In the genomic region with DNA sequence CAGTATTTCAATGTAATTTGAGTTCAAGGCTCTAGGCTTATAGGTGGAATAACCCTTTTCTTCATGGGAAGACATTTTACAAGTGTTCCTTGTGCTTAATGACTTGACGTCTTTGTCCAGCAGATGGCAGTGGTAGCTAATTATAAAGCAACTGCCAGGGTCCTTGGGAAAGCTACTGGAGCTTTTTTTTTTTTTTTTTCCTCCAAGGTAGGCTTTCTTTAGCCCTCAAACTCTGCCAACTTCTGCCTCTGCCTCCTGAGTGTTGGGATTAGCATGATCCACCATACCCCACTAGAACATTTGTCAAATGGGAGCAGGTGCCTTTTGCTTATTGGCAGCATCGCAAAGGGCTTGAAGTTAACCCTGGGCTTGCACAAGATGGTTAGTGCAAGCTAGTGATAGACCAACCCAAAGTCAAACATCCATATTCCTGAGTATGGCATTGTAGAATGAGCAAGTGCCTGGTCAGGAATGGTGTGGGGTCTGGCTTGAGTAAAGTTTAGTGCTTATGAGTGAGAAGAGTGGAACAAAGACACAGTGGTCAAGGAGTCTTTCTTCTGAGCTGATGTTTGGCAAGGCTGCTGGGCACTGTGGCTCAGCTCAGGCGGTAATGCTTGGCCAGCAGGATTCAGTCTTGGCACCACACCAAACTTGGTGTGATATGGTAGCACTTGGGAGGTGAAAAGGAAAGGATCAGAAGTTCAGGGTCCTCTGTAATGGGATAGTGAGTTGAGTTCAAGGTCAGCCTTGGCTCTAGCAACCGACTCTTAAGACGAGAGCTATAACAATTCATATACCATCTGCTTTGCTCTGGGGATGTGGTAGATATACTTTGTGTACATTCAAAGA, we compare ENCODE assay signal across 8 mouse cellular contexts. TPM values are rescaled to one million over a fixed set of nuclear protein-coding genes. Genes with fewer than 3 reads are reported as not detected.
DNase-seq lines count a peak whose midpoint lies in the region; ATAC-seq and TF ChIP-seq lines count a peak whose summit lies in the region.

No protein-coding gene starts in this region.

- 32% methylated on average over 5 of the region's 5 CpGs for WGBS in forebrain, embryonic 12.5 days

- peak; percentile 25 for ATAC-seq in forebrain, embryonic 12.5 days (ENCODE audit: low FRiP score)
- ATAC-seq in activated CD4-positive, CD25-positive, alpha-beta regulatory T cell, adult 4 months: no peak

- no peak for TF ChIP-seq POLR2A in brain, embryonic 14.5 days (IDR thresholded peaks at IDR 0.05; ENCODE audit: borderline replicate concordance, extremely low read depth, insufficient read depth, insufficient read length, poor library complexity, severe bottlenecking)

- no peak overlapping the region for H3K9ac ChIP-seq in forebrain, embryonic 12.5 days

- H3K27ac ChIP-seq in forebrain, embryonic 12.5 days: peak overlapping the region; percentile 80

- DNase-seq in ovary, postnatal 36 days (ENCODE audit: low spot score): peak; percentile 18
- DNase-seq in ovary, postnatal 14 days (ENCODE audit: low spot score): no peak
- peak; percentile 91 for DNase-seq in brain, embryonic 14.5 days (ENCODE audit: low read depth)
- DNase-seq in kidney, adult 18-20 months: peak; percentile 57
- peak; percentile 76 for DNase-seq in lung, postnatal 36 days
- peak; percentile 63 for DNase-seq in testis, postnatal 10 days (ENCODE audit: low spot score)

- H3K9me3 ChIP-seq in forebrain, embryonic 12.5 days: no peaks in the 10 kb centered on the region

- no peak overlapping the region for H3K4me2 ChIP-seq in forebrain, embryonic 12.5 days

- H3K4me3 ChIP-seq in forebrain, embryonic 12.5 days (replicated peaks): no peak overlapping the region

- peak; percentile 48; the same call in 1 of the 2 replicates for TF ChIP-seq CTCF in brain, embryonic 14.5 days (IDR thresholded peaks at IDR 0.05; ENCODE audit: borderline replicate concordance, extremely low read depth, insufficient read depth, insufficient read length)

- no peaks in the 10 kb centered on the region for H3K27me3 ChIP-seq in forebrain, embryonic 12.5 days

- H3K36me3 ChIP-seq in forebrain, embryonic 12.5 days (replicated peaks): peaks cover 41% of the 10 kb centered on the region

- H3K4me1 ChIP-seq in forebrain, embryonic 12.5 days: peaks cover 55% of the 10 kb centered on the region

RNA-seq across cellular contexts. Expression of a gene that starts 5.9 kb away (rescaled TPM):
- 2,783 and 3,166 TPM in 2 replicates for polyA plus RNA-seq in brain, embryonic 14.5 days (2012; rRNA removed)
- 2,759 and 2,920 TPM in 2 replicates for polyA plus RNA-seq in forebrain, embryonic 12.5 days (2016; fragmentation: Nextera tagmentation; extraction: Ambion mirVana)
- polyA plus RNA-seq in activated CD4-positive, CD25-positive, alpha-beta regulatory T cell, adult 4 months (2017; shearing (Covaris generic)): 1,000 to 10,000 TPM; 3,239 to 3,330 TPM
